Mouse (Mus musculus) adipocyte (in vitro differentiated cells): ENCODE results near the gene Plk2.

ENCODE experiments used
- DNase-seq: peaks from one replicate; pipeline ENCODE4 v3.0.0-alpha.2; 2016; ENCODE audit warnings: low spot score

Plk2 gene

DNA sequence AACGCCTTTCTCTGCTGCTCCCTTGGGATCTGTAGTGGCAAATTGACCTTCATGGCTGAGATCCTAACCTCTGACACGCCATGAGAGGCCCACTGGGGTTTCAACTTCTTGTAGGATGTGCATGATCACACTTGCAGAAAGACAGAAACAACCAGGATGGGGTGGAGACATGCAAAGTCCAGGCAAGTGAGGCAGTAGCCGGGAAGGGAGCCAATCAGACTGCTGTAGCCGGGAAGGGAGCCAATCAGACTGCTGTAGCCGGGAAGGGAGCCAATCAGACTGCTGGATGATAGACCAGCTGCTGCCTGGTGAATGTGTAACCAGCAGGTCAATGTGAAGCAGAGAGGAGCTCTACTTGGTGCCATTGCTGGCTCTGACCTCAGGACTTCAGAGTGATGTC is 11.3 kb downstream of the Plk2 start:
- peak; percentile 37 for DNase-seq

DNA sequence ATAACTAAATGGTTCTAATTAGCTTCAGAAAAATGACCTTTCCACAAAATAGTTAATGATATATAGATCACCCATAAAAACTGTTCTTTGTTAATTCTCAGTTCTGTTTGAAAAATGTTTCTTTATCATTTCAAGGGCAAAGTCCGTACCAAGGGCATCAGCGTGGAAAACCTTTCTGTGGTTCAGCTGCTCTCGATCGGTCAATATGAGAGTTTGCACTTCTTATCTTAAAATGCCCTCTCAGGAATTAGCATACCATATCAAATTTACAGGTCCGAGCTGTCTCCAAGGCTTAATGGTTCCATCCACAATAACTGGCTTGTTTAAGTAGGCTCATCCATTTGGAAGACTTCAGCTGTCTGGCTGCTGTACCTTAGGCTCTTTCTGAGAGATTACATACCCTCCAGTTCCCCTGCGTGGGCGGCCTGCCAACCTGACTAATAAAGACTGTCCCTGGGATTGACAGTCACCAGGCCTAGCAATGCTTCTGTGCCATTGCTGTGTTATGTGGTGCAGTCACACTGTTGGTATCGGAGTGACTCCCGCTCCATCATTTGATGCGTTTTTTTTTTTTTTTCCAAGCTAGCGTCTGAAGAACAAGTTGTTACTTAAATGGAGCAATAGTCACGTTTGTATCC is 17.8 kb downstream of the Plk2 start:
- DNase-seq: no peak

DNA sequence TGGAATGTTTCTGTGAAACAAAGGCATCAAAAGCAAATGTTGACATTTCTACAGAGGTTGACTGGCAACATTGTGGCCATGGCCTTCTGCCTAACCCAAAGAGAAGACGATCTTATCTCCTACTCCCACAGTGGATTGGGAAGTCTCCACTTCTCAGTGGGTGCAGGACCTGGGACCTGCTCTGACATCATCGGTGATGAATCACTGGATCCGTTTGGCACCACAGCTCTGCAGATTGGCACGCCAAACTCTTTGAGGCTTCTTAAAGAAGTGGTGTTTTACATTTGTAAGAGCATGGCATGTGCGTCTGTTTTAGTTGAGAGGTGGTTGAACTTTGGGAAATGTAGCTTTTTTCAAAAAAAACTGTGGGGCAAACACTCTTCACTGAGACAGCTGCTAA is 23.8 kb downstream of the Plk2 start:
- DNase-seq: no peak

DNA sequence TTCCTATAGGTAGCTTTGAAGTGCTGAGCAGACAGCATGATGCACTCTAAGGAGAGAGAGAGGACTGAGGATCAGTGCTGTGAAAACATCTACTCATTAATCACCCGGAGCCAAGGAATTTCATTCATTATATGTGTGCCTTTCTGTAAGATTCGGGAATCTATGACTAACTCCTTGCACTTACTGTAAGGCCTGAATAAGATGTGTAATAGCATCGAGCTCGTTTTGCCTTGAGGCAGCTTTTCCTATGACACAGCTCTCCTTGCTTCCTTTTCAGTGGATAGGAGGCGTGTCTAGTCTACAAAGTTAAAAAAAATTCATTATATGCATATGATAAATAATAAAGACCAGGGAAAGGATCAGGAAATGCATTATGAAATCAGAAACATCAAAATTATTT is 24.8 kb downstream of the Plk2 start:
- no peak for DNase-seq

DNA sequence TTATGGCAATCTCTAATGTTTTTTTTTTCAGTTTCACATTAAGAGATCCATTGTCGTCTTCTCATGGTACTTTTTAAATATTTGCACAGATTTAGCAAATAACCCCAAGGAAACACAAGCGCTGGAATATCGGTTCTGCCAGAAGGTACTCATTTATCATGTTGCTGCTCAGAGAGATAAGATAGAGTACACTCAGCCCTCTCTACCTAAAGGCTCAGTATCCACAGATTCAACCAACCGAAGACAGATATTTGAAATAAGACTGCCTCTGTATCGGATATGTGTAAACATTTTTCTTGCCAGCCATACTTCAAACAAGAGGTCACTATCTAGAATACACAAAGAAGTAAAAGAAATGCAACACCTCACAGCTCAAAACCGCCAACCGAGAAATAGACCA is 27.6 kb downstream of the Plk2 start:
- no peak for DNase-seq

DNA sequence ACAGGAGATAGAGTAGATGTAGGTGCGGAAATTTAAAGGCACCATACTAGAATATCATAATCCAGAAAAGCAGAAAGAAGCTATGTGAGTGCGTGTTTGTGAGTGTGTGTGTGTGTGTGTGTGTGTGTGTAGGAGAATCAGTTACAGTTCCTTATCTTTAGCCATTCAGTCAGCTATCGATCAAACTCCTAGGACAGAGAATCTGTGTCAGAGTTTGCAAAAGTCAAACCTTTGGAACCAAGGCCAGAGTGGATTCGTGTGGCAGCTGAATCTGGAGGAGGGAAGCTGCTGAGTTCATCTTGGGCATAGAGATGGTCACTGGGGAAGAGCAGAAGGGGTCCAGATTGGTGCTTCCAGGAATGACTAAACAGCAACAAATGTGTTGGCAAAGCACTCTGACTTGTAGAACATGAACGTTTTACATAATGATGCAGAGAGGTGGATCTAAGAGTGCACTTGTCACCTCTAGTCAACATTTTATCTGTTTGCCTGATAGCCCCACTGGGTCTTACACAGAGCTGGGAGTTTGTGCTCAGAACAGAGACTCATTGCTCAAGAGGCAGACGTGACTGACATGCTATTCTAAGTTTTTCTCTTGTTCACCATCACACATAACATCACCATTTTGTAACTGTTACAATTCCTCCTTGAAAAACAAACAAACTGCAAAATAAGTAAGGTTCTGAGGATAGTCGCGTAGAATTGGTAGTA is 30.8 kb downstream of the Plk2 start:
- no peak for DNase-seq

DNA sequence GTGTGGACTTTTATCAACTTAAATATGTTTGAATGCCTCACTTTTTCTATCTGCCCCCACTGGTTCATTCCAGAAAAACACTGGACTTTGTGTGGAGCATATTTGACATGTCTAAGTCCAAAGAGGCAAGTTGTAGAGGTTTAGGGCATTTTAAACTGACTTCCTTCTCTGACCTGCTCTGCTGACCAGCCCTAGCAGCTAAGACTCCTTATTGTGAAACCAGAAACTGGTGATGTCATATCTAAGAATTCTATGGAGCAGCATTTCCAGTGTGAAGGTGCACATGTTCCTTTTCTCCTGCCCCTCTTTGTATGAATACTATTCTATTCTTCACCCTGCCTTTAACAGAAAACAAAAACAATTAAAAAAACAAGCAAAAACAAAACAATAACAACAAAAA is 36.5 kb downstream of the Plk2 start:
- no peak for DNase-seq

DNA sequence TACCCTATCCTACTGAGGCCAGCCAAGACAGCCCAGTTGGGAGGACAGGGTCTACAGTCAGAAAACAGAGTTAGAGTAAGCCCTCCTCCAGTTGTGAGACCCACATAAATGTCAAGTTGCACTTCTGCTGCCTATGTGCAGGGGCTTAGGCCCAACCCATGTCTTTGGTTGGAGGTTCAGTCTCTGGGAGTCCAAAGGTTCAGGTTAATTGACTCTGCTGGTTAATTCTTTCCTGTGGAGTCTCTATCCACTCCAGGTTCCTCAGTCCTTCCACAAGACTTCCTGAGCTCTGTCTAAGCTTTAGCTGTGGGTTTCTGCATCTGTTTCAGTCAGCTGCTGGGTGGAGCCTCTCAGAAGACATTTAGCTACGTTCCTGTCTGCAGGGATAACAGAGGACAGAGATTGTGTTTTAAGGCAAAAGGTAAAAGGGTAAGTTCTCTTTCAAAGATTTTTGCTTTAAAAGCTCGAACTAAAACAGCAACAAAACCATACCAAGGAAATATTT is 37.3 kb downstream of the Plk2 start:
- DNase-seq: no peak

DNA sequence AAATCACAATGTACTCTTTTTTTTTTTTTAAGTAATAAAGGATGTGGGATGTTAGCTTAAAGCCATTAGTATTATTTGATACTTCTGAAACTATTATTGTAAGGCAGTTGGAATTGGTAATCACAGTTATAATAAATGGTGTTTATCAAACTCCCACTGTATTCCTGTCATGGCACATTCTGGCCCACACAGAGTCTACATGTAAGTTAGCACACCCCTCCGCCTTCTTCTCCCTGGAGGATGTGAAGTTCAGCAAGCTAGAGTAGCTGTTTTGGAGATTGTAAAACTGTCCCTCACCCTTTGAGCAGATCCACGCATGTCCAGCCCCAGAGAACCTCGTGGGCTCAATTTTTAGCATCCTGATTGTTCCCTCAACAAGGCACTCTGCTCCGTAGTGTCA is 37.8 kb downstream of the Plk2 start:
- no peak for DNase-seq

DNA sequence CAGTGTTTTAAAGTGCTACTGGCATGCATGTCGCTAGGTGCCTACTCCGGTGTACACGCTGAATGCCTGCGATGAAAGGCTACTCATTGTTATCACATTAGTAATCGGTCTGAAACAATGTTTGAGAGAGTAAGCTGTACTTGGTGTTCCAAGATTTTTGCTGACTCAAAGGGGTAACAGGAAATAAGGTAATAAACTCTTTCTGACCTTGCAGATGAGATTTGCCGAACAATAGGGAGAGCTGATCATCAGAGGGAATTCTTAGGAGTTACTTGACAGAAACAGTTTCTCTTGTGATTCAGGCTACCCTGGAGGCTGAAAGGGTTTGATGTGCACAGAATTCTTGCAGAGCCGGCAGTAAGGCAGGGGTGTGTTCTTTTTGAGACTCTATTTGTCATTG is 41.8 kb downstream of the Plk2 start:
- DNase-seq: no peak

DNA sequence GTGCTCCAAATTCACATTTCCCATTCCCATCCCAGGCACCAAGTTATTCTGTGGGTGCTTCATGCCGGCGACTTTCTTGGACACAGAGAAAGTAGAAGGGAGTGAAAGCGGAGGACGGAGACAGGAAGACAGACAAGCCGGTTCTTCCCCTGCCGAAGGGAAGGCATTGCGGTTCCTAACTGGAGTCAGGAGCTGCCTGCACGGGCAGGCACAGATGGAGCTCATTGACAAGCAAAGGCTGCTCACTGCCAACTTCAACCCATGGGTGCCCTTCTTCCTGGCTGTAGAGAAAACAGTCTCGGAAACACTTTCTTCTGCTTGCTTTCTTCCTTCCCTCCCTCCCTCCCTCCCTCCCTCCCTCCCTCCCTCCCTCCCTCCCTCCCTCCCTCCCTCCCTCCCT is 43.8 kb downstream of the Plk2 start:
- no peak for DNase-seq

DNA sequence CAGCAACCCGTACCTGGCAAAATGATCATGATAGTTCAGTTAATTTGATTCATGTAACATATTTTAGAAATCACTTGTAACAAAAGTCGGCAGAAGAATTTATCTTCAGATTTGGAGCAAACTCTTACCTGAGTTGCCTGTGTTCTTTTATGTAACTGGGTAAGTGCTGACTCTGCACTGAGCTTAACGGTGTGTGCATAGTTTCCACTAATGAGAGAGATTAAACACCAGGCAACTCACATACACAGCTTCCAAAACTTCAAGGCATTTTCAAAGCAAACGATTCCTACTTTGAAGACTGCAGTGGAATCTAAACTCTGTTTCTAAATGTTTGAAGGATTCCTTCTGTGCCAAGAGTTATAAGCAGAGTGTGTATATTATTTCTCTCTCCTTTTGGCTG is 49.5 kb downstream of the Plk2 start:
- DNase-seq: no peak

DNA sequence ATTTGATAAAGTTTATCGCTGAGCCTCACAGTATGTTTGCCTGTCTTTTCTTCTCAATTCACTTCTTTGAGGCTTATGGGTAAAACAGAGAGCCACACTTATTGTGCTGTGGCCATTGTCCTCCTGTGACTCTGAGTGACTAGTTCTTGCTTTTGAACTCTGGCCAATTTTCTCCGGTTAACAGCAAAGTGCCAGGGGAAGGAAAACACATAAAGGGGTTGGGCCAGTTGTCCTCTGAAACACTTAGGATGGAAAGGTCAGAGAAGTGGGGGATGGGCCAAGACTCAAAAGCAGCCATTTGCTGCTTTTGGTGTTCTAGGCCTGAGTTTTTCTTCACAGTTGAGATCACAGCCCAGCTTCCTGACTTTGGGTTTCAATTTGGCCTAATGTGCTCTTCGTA is 50.0 kb downstream of the Plk2 start:
- peak; percentile 35 for DNase-seq

DNA sequence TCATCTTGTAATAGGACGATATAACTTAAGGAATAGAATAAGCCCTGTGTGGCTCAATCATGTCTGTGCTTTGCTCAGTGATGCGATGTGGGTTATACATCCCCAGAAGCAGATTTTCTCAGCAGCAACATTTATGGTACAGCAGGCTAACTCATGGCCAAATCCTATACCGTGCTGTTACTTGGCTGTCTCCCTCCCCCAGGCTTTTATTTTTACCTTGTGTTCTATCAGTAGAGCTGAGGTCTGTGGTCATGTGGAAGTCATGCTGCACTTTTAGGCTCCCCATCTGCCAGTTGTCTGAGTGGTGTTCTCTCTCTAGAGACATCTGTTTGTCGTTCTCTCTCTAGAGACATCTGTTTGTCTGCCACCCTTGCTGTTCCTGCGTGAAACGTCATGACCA is 51.6 kb downstream of the Plk2 start:
- DNase-seq: no peak

DNA sequence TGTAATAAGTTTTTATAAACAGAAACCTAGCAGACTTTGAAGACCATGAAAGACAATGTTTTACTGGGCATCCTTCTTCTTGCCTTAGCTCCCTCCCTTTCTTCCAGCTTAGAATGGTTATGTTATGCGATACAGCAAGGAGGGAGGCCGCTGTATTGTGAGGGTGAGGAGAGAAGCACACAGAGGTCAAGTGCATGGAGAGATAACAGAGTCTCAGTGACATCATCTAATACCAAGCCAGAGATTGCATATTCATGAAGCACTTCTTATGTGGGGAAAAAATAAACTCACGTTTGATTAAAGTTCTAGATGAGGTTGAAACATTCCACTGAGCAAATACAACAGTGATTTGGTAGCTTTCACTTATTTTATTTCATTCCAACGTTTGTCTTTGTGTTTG is 55.2 kb downstream of the Plk2 start:
- DNase-seq: no peak
